1 mouse cellular context compared by ENCODE assay signal in genomic region chr19:3942986-3943735, GRCm38 (mm10).
A peak's percentile ranks its signal among the peaks of the same experiment; 100 is the strongest.
TF ChIP-seq lines count a peak whose summit lies in the region.

No protein-coding gene starts in this region.

TF ChIP-seq in MEL, 35 proteins besides CTCF, POLR2A, EP300 and RAD21 (continued from another document):
- TF ChIP-seq SMC3 (IDR thresholded peaks at IDR 0.05; ENCODE audit: low read depth, low read length): peak; percentile 33
- TF ChIP-seq MXI1 (IDR thresholded peaks at IDR 0.05; ENCODE audit: low read depth, low read length): peak; percentile 87
- no peak for TF ChIP-seq CHD1 (IDR thresholded peaks at IDR 0.05; ENCODE audit: low read depth, low read length)
- no peak for TF ChIP-seq MYB (IDR thresholded peaks at IDR 0.05; ENCODE audit: low read depth, low read length)
- peak; percentile 26; the same call in 1 of the 2 replicates for TF ChIP-seq BHLHE40 (IDR thresholded peaks at IDR 0.05; ENCODE audit: borderline replicate concordance, low read depth, low read length)
